Mouse (Mus musculus) MEL (cell line): ENCODE results near the gene Msrb1.
A peak's percentile ranks its signal among the peaks of the same experiment; 100 is the strongest.

ENCODE experiments used
- BHLHE40 ChIP-seq: IDR thresholded peaks from 2 replicates; pipeline ENCODE4 v1.6.1; 2012; ENCODE audit warnings: low read depth, mild to moderate bottlenecking, inconsistent platforms, low read length, improper control_type of control experiment, borderline replicate concordance
- CTCF ChIP-seq, 3 experiments: IDR thresholded peaks in 2 of 3; conservative IDR thresholded peaks in 1 of 3; 2 replicates each; pipeline ENCODE4 v1.5.1; 2011 to 2012; ENCODE audit warnings: low read length in 3 of 3, low read depth in 2 of 3, mild to moderate bottlenecking in 2 of 3, improper control_type of control experiment in 1 of 3, inconsistent platforms in 1 of 3, mixed read lengths in 1 of 3, moderate library complexity in 1 of 3; ENCODE audit not compliant: control insufficient read depth in 1 of 3, insufficient read depth in 1 of 3, poor library complexity in 1 of 3, severe bottlenecking in 1 of 3
- EP300 ChIP-seq, 2 experiments: IDR thresholded peaks; 2 replicates each; pipeline ENCODE4 v1.6.1; 2011; ENCODE audit warnings: improper control_type of control experiment in 2 of 2, low read length in 2 of 2, low read depth in 1 of 2, mild to moderate bottlenecking in 1 of 2
- HCFC1 ChIP-seq: IDR thresholded peaks from 2 replicates; pipeline ENCODE4 v1.6.1; 2012; ENCODE audit warnings: low read depth, mild to moderate bottlenecking, inconsistent platforms, low read length, improper control_type of control experiment, moderate library complexity
- MAX ChIP-seq: IDR thresholded peaks from 2 replicates; pipeline ENCODE4 v1.6.1; 2011; ENCODE audit warnings: low read length, improper control_type of control experiment
- POLR2A ChIP-seq, 2 experiments: IDR thresholded peaks; 2 replicates each; pipeline ENCODE4 v1.6.1; 2011 to 2012; ENCODE audit warnings: low read length in 2 of 2, mild to moderate bottlenecking in 2 of 2, control low read depth in 1 of 2, improper control_type of control experiment in 1 of 2, low read depth in 1 of 2, moderate library complexity in 1 of 2; ENCODE audit not compliant: control insufficient read depth in 1 of 2, insufficient read depth in 1 of 2, poor library complexity in 1 of 2
- POLR2AphosphoS5 ChIP-seq: IDR thresholded peaks from 2 replicates; pipeline ENCODE4 v1.6.1; 2012; ENCODE audit warnings: low read depth, borderline replicate concordance, mild to moderate bottlenecking, inconsistent platforms, low read length, moderate library complexity, mixed read lengths
- RCOR1 ChIP-seq: IDR thresholded peaks from 2 replicates; pipeline ENCODE4 v1.6.1; 2012; ENCODE audit warnings: low read depth, mild to moderate bottlenecking, inconsistent platforms, low read length, improper control_type of control experiment
- SIN3A ChIP-seq: IDR thresholded peaks from 2 replicates; pipeline ENCODE4 v1.6.1; 2012; ENCODE audit warnings: low read length, improper control_type of control experiment, inconsistent platforms
- SMC3 ChIP-seq: IDR thresholded peaks from 2 replicates; pipeline ENCODE4 v1.6.1; 2011; ENCODE audit warnings: low read depth, low read length, improper control_type of control experiment
- USF1 ChIP-seq: IDR thresholded peaks from 2 replicates; pipeline ENCODE4 v1.6.1; 2014; ENCODE audit warnings: low read depth, mild to moderate bottlenecking, inconsistent platforms, low read length, improper control_type of control experiment, moderate library complexity

DNA sequence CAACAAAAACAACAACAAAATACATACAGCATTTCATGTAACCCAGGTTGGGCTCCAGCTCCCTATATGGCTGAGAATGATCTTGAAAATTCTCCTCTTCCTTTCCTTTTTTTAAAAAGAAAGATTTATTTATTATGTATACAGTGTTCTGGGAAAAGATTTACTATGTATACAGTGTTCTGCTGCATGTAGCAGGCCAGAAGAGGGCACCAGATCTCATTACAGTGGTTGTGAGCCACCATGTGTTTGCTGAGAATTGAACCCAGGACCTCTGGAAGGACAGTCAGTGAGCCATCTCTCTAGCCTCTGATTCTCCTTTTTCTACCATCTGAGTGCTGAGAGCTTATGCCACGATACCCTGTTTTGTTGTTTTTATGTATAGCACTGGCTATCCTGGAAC lies 1.9 kb upstream of the Msrb1 start:
- TF ChIP-seq SIN3A (no peak), CTCF (IDR thresholded peaks at IDR 0.05 in 2 of 3, conservative IDR thresholded peaks at IDR 0.05 in 1 of 3; ENCODE audit: control insufficient read depth in 1 of 3, insufficient read depth in 1 of 3, low read depth in 2 of 3, low read length in 3 of 3, poor library complexity in 1 of 3, severe bottlenecking in 1 of 3) (peak; percentile 16 to 41 (median 22); a peak in 4 of 6 replicates), SMC3 (0 out of 2 replicates have a peak, but pooled peaks have one; percentile 19), POLR2A (IDR thresholded peaks at IDR 0.05; ENCODE audit: control insufficient read depth in 1 of 2, insufficient read depth in 1 of 2, low read depth in 1 of 2, low read length in 2 of 2, poor library complexity in 1 of 2) (no peak), HCFC1 (no peak), EP300 (IDR thresholded peaks at IDR 0.05; ENCODE audit: low read depth in 1 of 2, low read length in 2 of 2) (no peak), MAX (no peak), BHLHE40 (no peak), USF1 (no peak), POLR2AphosphoS5 (no peak), RCOR1 (no peak)
